Mouse (Mus musculus): ENCODE results near the gene B4galt4. TPM values are rescaled to one million over a fixed set of nuclear protein-coding genes. Genes with fewer than 3 reads are reported as not detected.

B4galt4 gene
- 21.5 and 22.1 TPM in 2 replicates for polyA plus RNA-seq (2015; fragmentation: Nextera tagmentation; extraction: Ambion mirVana)

DNA sequence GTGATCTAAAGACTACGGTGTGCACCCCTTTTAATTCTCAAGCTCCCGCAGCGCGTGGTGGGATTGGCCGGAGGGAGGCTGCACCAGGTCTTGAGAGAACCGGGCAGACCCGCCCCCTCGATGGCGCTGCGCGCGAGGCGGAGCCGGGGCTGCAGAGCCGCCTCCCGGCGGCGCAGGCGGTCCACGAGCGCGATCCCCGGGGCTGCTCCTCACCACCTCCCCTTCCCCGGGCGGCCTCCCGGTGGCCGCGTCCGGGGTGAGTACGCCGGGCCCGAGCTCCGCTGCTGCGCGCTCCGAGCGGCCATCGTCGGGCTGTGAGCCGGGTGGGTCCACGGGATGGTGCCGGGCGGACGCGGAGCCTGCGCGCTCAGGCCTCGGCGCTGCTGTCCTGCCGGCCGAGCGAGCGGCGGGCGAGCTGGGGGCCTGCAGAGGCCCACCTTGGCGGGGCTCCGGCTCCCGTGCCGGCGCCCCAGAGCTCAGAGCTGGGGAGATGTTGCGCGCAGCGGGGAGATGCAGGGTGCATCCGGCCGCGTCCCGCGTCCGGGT is at the start of gene B4galt4:
TSS of gene B4galt4 (plus strand) at position 152 of the 546 bp plus-strand sequence.
- no peaks in the 10 kb centered on the region for H3K27me3 ChIP-seq (replicated peaks)
- peaks cover 3% of the 10 kb centered on the region; the same call in 1 of the 2 replicates for H3K4me1 ChIP-seq (replicated peaks)
- no peaks in the 10 kb centered on the region for H3K36me3 ChIP-seq
- H3K9ac ChIP-seq = peak within 1 kb of the TSS; percentile 79
- H3K27ac ChIP-seq = peak within 1 kb of the TSS; percentile 85
- peak within 1 kb of the TSS; percentile 86 for H3K4me3 ChIP-seq (replicated peaks)
- H3K4me2 ChIP-seq (replicated peaks) = peak within 1 kb of the TSS; percentile 88
- no peaks in the 10 kb centered on the region for H3K9me3 ChIP-seq
- ATAC-seq = peak; percentile 96
- WGBS = under 1% methylated on average over 67 of the region's 69 CpGs

GRCm38 (mm10) chr16:38694906-38695540 is 47.0 kb upstream of the B4galt4 start:
- no peak overlapping the region for H3K27ac ChIP-seq
- no peak overlapping the region for H3K4me3 ChIP-seq (replicated peaks)
- H3K9ac ChIP-seq = no peak overlapping the region
- 91% methylated on average over 6 of the region's 6 CpGs for WGBS
- H3K36me3 ChIP-seq = no peaks in the 10 kb centered on the region
- ATAC-seq = no peak
- H3K27me3 ChIP-seq (replicated peaks) = no peaks in the 10 kb centered on the region
- H3K9me3 ChIP-seq = no peaks in the 10 kb centered on the region
- H3K4me2 ChIP-seq (replicated peaks) = no peak overlapping the region
- 0 out of 2 replicates have a peak, but pooled peaks cover under 1% of the 10 kb centered on the region for H3K4me1 ChIP-seq (replicated peaks)

DNA sequence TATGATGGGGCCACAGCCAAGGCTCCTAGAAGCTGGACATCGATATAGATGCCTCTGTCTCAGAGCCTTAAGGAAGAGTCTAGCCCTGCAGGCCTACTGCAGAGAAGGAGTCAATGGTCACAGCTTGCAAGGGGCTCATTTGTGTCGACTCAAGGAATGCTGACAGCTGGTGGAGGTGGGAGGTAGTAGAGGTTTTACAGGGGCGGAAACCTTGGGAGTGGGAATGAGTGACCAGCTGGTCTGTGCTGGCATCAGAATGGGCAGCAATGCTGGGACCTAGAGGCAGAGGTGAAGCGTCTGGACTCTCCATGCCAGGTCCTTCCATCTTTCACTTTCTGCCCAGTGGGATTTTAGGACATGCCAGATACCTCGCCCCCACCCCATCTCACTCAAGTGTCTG is 46.5 kb upstream of the B4galt4 start:
- Histone ChIP-seq H3K9me3 (no peaks in the 10 kb centered on the region), H3K9ac (no peak overlapping the region), H3K36me3 (no peaks in the 10 kb centered on the region), H3K4me1 (replicated peaks) (no peaks in the 10 kb centered on the region), H3K4me2 (replicated peaks) (no peak overlapping the region), H3K4me3 (replicated peaks) (no peak overlapping the region), H3K27me3 (replicated peaks) (no peaks in the 10 kb centered on the region), H3K27ac (no peak overlapping the region)
- 84% methylated on average over 5 of the region's 5 CpGs for WGBS
- ATAC-seq = no peak

DNA sequence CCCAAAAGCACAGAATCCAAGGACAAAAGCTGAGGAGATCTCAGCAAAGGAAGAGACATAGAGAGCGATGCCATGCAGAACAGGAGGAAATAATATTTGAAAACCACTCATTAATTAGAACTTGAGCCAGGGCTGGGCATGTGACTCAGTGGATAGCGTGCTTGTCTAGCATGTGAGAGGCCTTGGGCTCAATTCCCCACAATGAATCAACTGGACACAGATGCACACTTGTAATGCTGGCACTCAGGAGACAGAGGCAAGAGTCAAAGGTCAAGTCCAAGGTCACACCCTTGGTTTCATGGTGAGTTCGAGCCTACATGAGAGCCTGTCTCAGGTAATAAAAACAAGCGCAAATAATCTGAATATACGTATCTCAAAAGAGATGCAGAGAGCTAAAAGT is 44.5 kb upstream of the B4galt4 start:
- WGBS = 83% methylated on average over 5 of the region's 5 CpGs
- ATAC-seq = no peak

GRCm38 (mm10) chr16:38700392-38701162 is 41.5 kb upstream of the B4galt4 start:
- H3K27me3 ChIP-seq (replicated peaks) = no peaks in the 10 kb centered on the region
- no peak for ATAC-seq
- 70% methylated on average over 16 of the region's 16 CpGs for WGBS

More for the DNA sequence above, 44.5 kb upstream of the B4galt4 start:
- Histone ChIP-seq H3K4me1 (replicated peaks) (no peaks in the 10 kb centered on the region), H3K36me3 (no peaks in the 10 kb centered on the region), H3K4me2 (replicated peaks) (no peak overlapping the region), H3K27ac (no peak overlapping the region), H3K4me3 (replicated peaks) (no peak overlapping the region), H3K9me3 (no peaks in the 10 kb centered on the region), H3K27me3 (replicated peaks) (no peaks in the 10 kb centered on the region), H3K9ac (no peak overlapping the region)

GRCm38 (mm10) chr16:38701492-38702185 is 40.4 kb upstream of the B4galt4 start:
- no peak overlapping the region for H3K4me2 ChIP-seq (replicated peaks)

More at GRCm38 (mm10) chr16:38700392-38701162, 41.5 kb upstream of the B4galt4 start:
- Histone ChIP-seq H3K36me3 (no peaks in the 10 kb centered on the region), H3K4me1 (replicated peaks) (no peaks in the 10 kb centered on the region), H3K4me3 (replicated peaks) (no peak overlapping the region), H3K27ac (no peak overlapping the region), H3K9me3 (no peaks in the 10 kb centered on the region), H3K4me2 (replicated peaks) (no peak overlapping the region), H3K9ac (no peak overlapping the region)

DNA sequence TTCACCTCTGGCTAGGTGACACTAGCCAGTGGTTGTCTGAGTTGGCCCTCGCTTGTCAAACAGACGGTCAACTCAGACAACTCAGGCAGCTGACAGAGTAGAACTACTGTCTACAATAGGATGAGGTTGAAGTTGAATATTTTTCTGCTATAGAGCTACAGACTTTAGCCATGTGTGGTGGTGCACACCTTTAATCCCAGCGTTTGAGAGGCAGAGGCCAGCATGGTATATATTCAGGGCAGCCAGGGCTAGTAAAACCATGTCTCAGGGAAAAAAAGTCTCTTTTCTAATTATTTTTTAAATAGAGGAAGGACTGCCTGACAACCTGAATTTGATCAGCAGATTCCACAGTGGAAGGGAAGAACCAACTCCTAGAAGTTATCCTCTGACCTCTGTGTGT is 39.7 kb upstream of the B4galt4 start:
- no peaks in the 10 kb centered on the region for H3K36me3 ChIP-seq
- H3K4me1 ChIP-seq (replicated peaks) = no peaks in the 10 kb centered on the region
- 81% methylated on average over 3 of the region's 3 CpGs for WGBS
- H3K9ac ChIP-seq = no peak overlapping the region
- no peak for ATAC-seq
- H3K27me3 ChIP-seq (replicated peaks) = no peaks in the 10 kb centered on the region
- H3K27ac ChIP-seq = no peak overlapping the region
- no peak overlapping the region for H3K4me2 ChIP-seq (replicated peaks)
- no peak overlapping the region for H3K4me3 ChIP-seq (replicated peaks)
- H3K9me3 ChIP-seq = no peaks in the 10 kb centered on the region

More at GRCm38 (mm10) chr16:38701492-38702185, 40.4 kb upstream of the B4galt4 start:
- H3K36me3 ChIP-seq = no peaks in the 10 kb centered on the region
- 55% methylated on average over 9 of the region's 9 CpGs for WGBS
- no peak overlapping the region for H3K4me3 ChIP-seq (replicated peaks)
- no peak overlapping the region for H3K27ac ChIP-seq
- no peak overlapping the region for H3K9ac ChIP-seq
- no peaks in the 10 kb centered on the region for H3K27me3 ChIP-seq (replicated peaks)
- no peaks in the 10 kb centered on the region for H3K4me1 ChIP-seq (replicated peaks)
- H3K9me3 ChIP-seq = no peaks in the 10 kb centered on the region
- no peak for ATAC-seq

GRCm38 (mm10) chr16:38703501-38703900 is 38.6 kb upstream of the B4galt4 start:
- 46% methylated on average over 6 of the region's 6 CpGs for WGBS
- Histone ChIP-seq H3K27ac (no peak overlapping the region), H3K4me2 (replicated peaks) (no peak overlapping the region), H3K9ac (no peak overlapping the region), H3K4me1 (replicated peaks) (no peaks in the 10 kb centered on the region), H3K27me3 (replicated peaks) (no peaks in the 10 kb centered on the region), H3K9me3 (no peaks in the 10 kb centered on the region), H3K4me3 (replicated peaks) (no peak overlapping the region), H3K36me3 (no peaks in the 10 kb centered on the region)
- ATAC-seq = no peak

GRCm38 (mm10) chr16:38705531-38706281 is 36.4 kb upstream of the B4galt4 start:
- Histone ChIP-seq H3K36me3 (no peaks in the 10 kb centered on the region), H3K27ac (no peak overlapping the region), H3K9ac (no peak overlapping the region), H3K4me2 (replicated peaks) (no peak overlapping the region), H3K4me3 (replicated peaks) (no peak overlapping the region), H3K4me1 (replicated peaks) (no peaks in the 10 kb centered on the region), H3K27me3 (replicated peaks) (no peaks in the 10 kb centered on the region), H3K9me3 (no peaks in the 10 kb centered on the region)
- ATAC-seq = no peak
- 72% methylated on average over 9 of the region's 9 CpGs for WGBS

DNA sequence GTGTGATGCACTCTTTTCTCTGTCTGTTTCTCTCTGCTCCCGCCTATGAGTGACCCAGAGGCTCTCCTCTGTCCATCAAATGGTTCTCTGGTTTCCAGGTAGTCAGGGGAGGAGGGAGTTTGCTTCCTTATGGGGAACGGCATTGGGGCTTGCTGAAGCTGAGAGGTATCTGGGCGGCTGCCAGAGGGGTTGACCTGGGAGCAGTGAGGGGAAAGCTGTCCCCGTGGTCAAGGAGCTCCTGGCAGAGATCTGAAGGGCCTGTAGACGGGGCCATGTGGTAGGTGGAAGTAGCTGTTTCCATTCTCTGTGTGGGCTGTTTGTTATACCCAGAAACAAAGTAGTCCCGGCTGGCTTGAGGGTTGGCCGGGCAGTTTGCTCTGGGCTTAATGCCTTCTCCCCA is 35.3 kb upstream of the B4galt4 start:
- Histone ChIP-seq H3K4me1 (replicated peaks) (0 out of 2 replicates have a peak, but pooled peaks cover 1% of the 10 kb centered on the region), H3K4me2 (replicated peaks) (no peak overlapping the region), H3K9me3 (no peaks in the 10 kb centered on the region), H3K36me3 (no peaks in the 10 kb centered on the region), H3K27me3 (replicated peaks) (no peaks in the 10 kb centered on the region), H3K4me3 (replicated peaks) (no peak overlapping the region), H3K27ac (no peak overlapping the region), H3K9ac (no peak overlapping the region)
- ATAC-seq = no peak
- WGBS = 62% methylated on average over 7 of the region's 7 CpGs

GRCm38 (mm10) chr16:38708962-38709520 is 33.0 kb upstream of the B4galt4 start:
- ATAC-seq = no peak
- Histone ChIP-seq H3K4me3 (replicated peaks) (no peak overlapping the region), H3K9me3 (no peaks in the 10 kb centered on the region), H3K36me3 (no peaks in the 10 kb centered on the region), H3K4me1 (replicated peaks) (0 out of 2 replicates have a peak, but pooled peaks cover 3% of the 10 kb centered on the region), H3K9ac (no peak overlapping the region), H3K27ac (no peak overlapping the region), H3K27me3 (replicated peaks) (no peaks in the 10 kb centered on the region), H3K4me2 (replicated peaks) (no peak overlapping the region)
- WGBS = 69% methylated on average over 7 of the region's 7 CpGs

Data from intestine, embryonic 15.5 days (tissue).